Mouse (Mus musculus): ENCODE data around the gene Slc16a4.

Gene Slc16a4

DNA sequence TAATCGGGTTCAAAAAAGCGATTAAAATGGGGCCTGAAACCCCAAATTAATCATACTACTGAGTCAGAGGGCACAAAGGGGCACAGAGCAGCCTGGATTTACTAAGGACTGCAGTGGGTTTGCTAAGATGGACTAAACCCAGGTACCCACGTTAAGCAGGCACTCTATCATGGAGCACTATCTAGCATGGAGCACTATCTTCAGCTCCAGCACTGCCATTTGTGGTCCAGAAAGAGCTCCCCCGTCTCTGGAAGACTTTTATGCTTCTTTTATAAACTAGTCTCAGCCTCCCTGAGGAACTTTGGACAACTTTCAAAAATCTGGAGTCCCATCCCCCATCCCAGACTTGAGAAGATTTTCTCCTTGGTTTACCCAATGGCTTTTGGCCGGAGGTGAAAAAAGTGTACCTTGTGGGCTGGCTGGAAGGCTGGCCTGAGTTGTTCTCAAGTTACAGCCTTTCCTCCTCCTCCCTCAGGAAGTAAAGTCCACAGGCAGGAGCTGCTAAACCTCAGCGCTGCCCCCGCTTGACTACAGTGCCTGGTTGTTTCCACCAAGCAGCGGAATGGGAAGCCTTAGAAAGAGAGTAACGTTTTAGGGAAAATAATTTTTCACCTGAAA lies at the start of gene Slc16a4:
Slc16a4 (plus strand) TSS at position 467 of the 618 bp plus-strand sequence.
- DNase-seq (ENCODE audit: low read depth, low spot score) = no peak

DNA sequence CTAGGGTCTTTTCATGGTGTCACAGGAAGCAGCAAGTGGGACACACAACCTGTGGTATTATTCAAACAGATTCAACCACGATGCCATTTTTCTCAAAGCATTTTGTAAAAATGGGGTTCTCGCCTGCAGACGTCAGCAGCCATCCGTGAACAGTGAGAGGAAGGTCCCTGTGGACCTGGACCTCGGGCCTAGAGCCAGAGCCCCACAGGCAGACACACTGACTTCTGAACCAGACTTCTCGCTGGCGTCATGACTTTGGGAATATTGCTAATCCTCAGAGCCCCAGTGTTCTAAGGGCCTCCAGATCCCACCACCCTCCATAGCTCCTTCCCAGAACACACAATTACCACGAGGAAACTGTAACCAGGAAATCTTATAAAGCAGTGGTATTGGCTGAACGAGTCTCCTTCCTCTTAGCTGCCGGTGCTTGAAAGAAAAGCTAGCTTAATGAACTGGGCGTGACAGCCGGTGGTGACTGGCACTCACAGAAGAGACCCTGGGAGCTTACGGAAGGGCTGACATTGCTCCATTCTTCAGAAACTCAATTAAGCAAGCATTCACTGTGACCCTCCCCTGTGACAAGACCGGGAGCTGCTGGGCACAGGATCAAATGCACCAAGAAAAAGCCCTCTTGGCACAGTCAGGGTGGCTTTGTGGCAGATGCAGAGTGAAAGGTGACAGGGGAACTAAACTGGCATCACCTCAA lies 49.5 kb upstream of the Slc16a4 start:
- no peak for DNase-seq (ENCODE audit: low read depth, low spot score)

DNA sequence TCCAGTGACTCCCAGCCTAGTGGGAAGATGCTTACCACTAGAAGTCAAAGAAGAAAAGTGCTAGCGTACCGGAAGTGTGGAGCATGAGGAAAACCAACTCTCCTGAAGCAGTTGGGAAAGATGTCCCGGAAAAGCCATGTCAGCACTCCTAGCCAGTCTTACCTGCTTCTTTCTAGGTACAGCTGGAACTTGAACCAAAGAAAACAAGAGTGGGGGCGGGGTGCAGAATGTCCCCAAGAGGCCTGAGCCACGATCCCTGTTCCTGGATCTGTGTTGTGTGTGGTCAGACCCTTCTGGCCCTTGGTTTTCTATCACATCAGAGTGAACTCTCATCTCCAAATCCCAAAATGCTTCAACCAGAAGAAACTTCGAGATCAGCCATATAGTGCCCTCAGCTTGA lies 44.2 kb upstream of the Slc16a4 start:
- no peak for DNase-seq (ENCODE audit: low read depth, low spot score)

DNA sequence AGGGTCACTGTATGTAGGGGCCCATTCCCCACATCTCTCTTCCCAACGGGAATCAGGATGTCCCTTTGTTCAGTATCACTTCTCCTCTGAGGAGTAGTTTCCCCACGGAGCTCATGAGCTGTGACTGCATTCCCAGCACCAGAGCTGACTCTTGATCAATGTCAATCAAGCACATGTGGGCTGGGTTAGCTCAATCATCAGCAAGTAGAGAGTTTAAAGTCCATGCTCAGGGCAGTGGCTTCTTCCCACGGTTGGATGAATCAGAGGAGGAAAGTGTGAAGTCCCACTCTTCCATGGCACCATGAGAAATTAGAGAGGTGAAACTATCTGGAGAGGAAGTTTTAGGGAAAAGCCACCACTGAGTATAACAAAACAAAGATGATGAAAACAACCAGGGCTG lies 42.0 kb upstream of the Slc16a4 start:
- DNase-seq (ENCODE audit: low read depth, low spot score) = no peak

DNA sequence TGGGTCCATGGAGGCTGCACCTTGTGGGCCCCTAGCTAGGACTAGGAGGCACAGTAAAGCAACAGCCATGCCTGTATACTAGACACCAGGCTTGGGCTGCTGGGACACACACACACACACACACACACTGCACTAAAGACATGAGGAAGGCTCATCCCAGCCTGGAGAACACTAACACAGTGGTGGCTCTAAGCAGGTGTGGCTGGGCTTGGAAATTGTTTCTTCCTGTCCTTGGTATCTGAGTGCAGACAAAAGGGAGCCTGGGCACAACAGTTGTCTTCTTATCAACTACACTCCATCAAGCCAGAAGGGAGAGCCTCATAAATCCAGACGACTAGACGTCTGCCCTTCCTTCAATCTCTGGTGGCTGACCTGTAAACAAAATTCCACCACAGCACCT lies 40.7 kb upstream of the Slc16a4 start:
- no peak for DNase-seq (ENCODE audit: low read depth, low spot score)

DNA sequence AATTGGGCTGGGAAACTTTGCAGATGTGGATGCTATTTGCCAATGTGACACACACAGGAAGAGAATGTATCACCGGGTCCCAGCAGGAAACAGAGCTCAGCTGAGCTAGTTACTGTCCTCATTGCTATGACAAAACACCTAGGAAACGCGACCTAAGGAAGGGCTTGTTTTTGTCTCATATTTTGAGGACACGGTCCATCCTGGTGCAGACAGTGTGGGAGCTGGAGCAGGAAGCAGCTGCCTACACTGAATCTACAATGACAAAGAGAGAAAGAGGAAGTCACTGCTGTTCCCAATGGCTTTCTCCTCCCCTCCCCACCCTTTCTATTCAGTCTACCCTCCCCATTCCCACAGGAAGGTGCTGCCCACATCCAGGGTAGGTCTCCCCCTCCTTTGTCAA lies 39.0 kb upstream of the Slc16a4 start:
- DNase-seq (ENCODE audit: low read depth, low spot score) = no peak

DNA sequence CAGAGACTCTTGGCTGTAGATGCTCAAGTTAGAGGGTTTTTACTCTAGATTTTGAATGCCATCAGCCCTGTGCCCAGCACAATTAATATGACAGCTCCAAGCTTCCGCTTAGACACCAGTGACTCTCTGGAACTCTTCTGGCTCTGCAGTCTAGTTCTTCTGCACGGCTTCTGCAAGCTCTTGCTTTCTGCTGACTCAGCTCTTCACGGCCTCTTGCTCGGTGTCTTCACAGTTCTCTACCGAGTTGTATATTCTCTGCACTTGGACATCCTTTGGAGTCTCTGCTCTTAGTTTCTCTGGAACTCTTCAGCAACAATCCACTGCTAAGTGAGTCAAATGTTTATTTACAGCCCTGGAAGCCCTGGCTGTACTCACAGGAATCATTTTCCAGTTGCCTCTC lies 37.1 kb upstream of the Slc16a4 start:
- DNase-seq (ENCODE audit: low read depth, low spot score) = no peak

DNA sequence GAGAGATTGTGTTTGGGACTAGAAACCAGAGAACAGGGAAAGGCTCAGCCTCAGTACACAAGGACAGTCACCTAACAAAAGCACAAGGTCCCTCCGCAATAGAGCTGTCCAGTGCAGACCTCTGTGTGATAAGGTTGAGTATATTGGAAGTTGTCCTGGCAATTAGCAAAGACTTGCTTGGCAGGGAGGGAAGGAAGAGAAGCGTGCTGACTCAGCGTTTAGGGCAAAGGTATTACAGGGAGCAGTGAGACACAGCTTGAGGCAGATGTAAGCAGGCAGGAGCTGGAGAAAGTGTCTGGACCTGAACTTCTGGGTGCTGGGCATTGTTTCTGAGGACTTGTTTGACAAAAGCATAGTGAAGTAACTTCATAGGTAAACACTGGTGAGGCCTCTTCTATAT lies 35.0 kb upstream of the Slc16a4 start:
- DNase-seq (ENCODE audit: low read depth, low spot score) = no peak

DNA sequence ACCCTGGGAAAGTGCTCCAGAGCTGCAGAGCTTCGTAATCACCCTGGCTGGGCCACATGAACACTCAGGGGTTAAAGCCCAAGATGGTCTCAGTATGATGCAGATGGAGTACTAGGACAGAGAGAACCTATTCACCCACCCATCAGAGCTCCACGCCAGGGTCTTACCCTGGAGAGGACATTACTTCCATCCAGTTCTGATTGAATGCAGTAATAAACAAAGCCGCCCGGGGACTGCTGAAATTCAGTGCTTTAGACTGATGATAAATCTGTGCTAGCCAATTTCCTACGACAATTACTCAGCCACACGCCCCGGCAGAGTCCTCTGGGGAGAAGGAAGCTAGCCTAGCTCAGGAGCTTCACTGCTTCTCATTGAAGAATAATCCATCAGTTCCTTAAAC lies 34.3 kb upstream of the Slc16a4 start:
- DNase-seq (ENCODE audit: low read depth, low spot score) = no peak

DNA sequence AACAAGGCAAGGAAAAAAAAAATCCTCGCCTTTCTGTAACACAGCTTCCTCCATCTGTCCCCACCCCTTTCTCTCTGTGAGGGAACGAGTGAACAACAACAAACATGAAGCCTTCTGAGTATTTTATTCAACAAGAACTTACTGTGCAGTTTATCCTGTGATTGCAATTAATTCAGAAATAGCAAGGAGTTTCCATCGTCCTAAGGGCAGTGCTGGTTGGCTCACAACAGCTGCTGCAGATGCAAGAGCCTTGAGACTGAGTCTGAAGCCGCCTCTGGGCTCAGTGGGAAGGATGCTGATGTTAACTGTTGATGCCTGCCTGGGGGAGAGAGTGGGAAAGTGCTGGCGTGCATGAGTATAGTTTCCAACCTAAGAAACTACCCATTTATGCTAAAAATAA lies 33.1 kb upstream of the Slc16a4 start:
- no peak for DNase-seq (ENCODE audit: low read depth, low spot score)

DNA sequence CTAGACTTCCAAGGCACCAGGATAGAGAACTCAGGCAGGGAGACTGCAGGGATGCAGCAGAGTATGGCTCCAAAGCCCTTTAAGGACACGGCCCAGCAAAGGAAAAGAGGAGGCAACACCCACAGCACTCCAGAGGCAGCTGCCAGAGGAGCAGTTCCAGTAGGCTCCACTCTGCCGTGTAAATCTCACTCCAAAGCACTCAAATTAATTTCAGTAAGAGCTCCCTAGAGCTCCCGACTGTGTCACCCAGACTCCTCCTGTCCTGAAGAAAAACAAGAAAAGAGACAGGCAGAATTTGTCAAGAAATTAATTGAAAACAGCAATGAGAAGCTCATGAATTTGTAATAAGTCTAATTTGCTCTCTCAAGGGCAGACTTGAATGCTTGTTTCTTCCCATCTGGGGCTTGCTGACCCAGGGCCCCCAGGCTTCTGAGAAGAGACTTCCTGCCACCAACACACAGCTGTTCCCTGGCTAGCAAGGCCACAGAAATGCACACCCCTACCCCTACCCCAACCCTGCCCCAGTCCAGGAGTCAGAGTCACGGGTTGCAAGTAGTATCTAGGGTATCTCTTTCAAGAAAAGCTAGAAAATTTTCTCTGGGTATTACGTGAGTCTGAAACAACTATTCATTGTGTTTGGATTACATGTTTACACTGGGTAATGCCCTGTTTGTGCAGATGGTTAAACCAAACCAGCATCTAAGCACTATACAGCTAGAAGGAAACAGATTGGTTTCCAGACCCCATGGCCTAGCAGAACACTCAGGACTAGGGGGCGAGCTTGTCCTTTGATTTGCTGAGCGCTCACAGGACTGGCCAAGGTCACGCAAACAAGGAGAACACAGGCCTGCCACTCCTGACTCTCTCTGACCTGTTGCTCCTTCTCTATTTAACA lies 29.8 kb upstream of the Slc16a4 start:
- no peak for DNase-seq (ENCODE audit: low read depth, low spot score)

DNA sequence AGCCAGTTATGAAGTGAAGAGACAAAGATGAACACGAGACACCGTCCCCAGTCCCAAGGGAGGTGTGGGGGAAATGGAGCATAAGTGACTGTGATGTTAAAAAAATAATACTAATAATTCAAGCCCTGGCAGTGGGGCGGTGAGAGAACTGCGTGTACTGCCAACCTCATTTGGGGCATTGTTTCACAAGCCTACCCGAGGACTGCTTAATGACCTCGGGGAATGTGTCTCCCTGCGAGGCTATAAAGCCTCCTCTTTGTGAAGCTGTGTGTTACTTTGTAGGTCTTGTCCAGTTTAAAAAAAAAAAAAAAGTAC lies 29.2 kb upstream of the Slc16a4 start:
- DNase-seq (ENCODE audit: low read depth, low spot score) = no peak

DNA sequence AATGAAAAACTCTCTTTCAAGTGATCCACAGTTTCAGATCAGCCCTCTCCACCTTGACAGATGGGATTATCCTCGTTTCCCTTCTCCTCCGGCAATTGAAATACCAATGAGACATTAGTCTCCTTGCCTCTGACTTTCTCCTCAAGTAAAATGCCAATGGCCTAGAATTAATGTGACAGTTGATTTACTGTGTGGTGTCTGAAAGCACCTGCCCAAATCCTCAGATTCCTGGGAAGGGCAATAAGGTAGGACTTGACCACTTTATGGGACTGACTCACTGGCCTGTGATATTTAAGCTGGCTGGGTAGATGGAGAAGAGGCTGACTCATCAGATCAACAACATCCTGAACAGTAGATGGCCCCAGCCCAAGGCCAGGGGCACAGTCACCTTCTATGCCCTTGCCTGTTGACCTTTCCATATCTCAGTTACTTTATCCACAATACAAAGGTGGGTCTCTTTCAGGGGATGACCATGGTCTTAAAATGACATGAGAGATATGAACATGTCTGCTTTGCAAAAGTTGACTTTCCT lies 24.1 kb upstream of the Slc16a4 start:
- no peak for DNase-seq (ENCODE audit: low read depth, low spot score)

DNA sequence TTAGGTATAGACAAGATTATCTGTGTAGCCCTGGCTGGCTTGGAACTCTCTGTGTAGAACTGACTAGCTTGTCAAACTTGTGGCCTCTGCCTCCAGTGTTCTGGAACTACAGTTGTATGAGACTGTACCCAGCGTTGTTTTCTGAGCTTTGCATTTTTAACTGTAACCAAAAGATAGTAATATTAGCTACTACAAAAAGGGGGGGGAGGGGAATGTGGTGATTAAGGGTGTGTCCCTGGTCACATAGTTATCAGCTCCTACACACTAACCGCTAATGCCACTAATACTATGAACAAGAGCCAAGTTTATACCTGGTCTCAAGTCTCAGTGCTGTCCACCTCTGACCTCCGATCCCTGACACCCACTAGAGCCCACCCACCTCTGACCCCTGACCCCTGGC lies 18.6 kb upstream of the Slc16a4 start:
- no peak for DNase-seq (ENCODE audit: low read depth, low spot score)

DNA sequence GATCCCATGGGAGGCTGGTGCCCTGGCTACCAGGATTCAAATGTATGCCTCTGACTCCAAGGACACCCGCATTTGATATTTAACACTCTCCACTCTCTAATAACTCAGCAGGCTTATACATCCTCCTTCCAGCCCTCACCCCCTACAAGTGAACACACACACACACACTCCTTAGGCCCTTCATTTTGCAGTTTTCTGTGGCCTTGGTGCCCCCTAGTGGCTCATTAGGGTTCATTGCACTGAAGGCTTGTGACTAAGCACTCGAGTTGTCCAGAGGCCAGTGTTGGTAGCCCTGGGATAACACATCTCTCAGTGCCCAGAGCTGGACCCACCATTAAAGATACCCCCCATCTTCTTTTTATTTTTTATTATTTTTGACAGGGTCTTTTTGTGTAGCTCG lies 17.2 kb upstream of the Slc16a4 start:
- DNase-seq (ENCODE audit: low read depth, low spot score) = no peak

DNA sequence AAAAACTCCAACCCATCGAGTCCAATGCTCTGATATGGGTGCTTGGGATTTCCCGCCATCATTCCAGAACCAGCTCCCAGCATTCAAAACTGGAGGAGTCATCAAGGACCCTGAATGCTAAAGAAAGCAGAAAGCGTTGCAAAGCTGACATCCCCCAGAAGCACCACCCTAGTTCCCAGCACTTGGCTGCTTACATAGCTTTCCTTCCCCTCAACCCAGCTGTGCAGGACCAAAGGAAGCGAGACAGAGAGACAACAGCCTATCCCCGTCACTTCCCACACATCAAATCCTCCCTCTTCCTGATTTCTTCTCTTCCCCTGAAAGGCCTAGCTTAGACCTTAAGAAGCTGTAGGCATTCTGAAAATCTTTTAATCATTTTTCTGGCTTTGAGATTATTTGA lies 15.7 kb upstream of the Slc16a4 start:
- DNase-seq (ENCODE audit: low read depth, low spot score) = no peak

DNA sequence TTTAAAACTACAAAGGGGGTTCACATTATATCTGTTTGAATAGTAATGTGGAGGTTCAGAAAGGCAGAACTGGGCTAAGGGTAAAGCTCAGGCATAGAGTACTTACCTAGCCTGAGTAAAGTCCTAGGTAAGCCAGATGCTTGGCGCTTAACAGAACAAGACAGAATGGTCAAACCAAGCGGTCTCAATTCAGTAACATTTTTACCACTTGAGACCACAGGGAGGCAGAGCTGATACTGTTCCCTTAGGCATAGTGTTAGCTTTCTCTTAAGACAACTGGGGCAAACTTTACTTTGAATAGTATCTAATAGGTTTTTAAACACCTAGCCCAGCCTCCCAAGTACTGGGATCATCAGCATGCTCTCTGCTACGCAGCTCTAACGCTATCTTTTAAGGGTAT lies 15.0 kb upstream of the Slc16a4 start:
- no peak for DNase-seq (ENCODE audit: low read depth, low spot score)

DNA sequence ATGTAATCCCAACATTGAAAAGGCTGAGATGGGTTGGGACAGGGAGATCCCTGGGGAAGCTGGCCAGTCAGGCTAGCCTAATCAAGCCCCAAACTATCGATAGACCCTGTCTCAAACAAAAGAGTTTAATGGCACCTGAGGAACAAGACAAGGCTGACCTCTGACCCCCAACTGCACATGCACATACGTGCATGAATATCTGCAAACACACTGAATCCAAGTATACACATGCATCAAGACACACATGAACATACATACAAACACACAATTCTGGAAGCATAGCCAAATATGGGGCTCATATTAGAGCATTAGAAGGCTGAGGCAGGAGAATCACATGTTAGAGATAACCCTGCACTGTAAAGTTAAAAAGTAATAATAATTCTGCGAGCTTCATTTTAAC lies 14.4 kb upstream of the Slc16a4 start:
- no peak for DNase-seq (ENCODE audit: low read depth, low spot score)

DNA sequence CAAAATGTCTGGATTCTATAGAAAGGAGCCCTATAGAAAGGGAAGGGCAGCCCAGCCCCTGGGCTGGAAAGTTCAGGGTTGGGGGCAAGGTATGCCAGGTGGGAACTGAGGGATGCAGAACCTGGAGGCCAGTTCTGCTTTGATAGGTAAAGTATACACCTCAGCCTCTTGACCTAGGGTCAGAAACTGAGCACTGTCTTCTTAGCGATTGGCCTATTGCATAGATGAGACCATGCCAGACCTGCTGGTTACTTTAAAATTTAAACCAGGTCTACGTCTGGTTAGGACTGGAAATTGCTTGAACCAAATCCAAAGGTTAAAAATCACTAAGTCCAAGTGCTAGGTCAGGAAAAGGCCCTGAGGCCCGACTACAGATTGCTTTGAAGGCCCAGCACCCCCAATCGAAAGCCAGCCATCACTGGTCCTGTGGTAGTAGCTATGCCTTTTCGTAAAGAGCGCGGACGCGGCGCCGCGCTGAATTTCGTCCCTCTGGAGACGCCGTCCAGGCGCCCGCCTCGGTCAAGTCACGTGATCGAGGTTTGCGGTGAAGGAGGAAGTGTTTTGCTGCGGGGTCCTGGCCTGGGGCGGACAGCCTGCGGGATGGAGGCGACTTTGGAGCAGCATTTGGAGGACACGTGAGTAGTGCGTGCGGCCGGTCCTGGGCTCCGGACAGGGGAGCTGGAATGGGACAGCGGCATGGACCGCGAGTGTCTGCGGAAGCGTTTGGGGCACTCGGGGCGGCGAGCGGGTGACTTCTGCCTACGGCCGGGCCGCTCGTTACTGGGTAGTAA lies 12.4 kb upstream of the Slc16a4 start, which contains the start of gene Lamtor5:
Lamtor5 (plus strand) TSS at position 380 of the 791 bp plus-strand sequence.
- peak; percentile 76 for DNase-seq (ENCODE audit: low read depth, low spot score)

DNA sequence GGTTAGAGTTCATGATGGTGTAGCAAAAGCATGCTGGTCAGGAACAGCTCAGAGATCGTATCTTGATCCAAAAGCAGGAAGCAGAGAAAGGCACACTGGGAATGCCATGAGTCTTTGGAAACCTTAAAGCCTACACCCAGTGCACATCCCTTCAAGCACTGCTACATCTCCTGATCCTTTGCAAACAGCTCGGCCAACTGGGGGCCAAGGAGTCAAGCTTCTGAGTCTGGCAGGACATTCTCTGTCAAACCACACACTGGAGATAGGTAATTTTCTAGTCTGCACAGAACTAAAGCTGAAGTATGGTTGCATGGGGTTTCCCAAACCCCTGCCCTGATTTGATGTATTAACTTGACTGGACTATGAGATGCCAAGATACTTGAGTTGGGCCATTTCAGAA lies 4.9 kb upstream of the Slc16a4 start:
- DNase-seq (ENCODE audit: low read depth, low spot score) = no peak

DNA sequence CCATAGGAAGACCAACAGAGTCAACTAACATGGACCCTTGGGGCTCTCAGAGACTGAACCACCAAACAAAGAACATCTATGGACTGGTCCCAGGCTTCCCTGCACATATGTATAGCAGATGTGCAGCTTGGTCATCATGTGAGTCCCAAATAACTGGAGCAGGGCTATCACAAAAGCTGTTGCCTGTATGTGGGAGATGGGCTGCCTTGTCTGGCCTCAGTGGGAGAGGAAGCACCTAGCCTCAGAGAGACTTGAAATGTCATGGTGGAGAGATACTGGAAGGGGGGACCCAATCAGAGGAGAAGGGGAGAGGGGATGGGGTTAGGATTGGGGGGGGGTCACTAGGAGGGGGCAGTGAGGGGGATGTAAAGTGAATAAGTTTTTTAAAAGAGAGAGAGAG lies 3.7 kb upstream of the Slc16a4 start:
- DNase-seq (ENCODE audit: low read depth, low spot score) = no peak
